Mouse (Mus musculus) embryonic fibroblast, embryonic 13.5 days (primary cell): ENCODE results near the gene Cse1l. TPM values are rescaled to one million over a fixed set of nuclear protein-coding genes. Genes with fewer than 3 reads are reported as not detected.

ENCODE experiments used
- H3K27ac ChIP-seq: 2 replicates; pipeline ENCODE4 v1.5.1; 2012; ENCODE audit warnings: low read length, control low read depth, inconsistent platforms; ENCODE audit not compliant: insufficient read depth
- H3K4me1 ChIP-seq: 2 replicates; pipeline ENCODE4 v1.6.1; 2011; ENCODE audit warnings: low read length; ENCODE audit not compliant: control insufficient read depth, insufficient read depth
- H3K4me3 ChIP-seq: 2 replicates; pipeline ENCODE4 v1.5.1; 2011; ENCODE audit warnings: mild to moderate bottlenecking, control low read depth, low read length; ENCODE audit not compliant: insufficient read depth
- CTCF ChIP-seq: IDR thresholded peaks from 2 replicates; pipeline ENCODE4 v1.5.1; 2011; ENCODE audit warnings: mild to moderate bottlenecking, control low read depth, low read length, moderate library complexity, borderline replicate concordance; ENCODE audit not compliant: insufficient read depth
- POLR2A ChIP-seq: IDR thresholded peaks from 2 replicates; pipeline ENCODE4 v1.6.1; 2011; ENCODE audit warnings: low read depth, mild to moderate bottlenecking, control low read depth, low read length, moderate library complexity
- polyA plus RNA-seq: library from polyadenylated mRNA; stranded (reverse); fragments of >200 nt; gene quantifications from 2 replicates; pipeline ENCODE4 v1.2.4, GENCODE M21; 2011; ENCODE audit warnings: low read depth; ENCODE audit not compliant: missing spikeins, insufficient read length

The Cse1l gene
- polyA plus RNA-seq, 1 experiment = 130 TPM

DNA sequence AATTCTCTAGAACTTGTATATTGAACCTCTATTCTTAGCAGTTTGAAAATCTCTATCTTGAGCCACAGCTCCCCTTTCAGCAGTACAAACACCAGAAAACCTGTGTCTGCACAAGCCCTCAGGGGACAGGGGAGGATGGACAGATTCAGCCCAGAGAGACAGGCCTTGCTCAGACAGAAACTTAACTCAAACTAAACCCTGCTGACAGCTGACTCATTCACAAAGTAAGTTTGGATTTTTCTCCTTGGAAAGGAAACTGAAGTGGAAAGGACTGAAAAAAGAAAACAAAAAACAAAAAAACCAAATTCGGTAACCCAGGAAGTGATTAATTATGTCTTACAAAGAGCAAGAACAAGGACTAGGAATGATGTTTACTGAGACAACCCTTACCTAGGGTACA lies 67.3 kb downstream of the Cse1l start:
- Histone ChIP-seq H3K4me3 (no peak overlapping the region), H3K4me1 (peaks cover 32% of the 10 kb centered on the region), H3K27ac (peak overlapping the region; percentile 59; the same call in 1 of the 2 replicates)
- no peak for TF ChIP-seq CTCF
- no peak for TF ChIP-seq POLR2A

DNA sequence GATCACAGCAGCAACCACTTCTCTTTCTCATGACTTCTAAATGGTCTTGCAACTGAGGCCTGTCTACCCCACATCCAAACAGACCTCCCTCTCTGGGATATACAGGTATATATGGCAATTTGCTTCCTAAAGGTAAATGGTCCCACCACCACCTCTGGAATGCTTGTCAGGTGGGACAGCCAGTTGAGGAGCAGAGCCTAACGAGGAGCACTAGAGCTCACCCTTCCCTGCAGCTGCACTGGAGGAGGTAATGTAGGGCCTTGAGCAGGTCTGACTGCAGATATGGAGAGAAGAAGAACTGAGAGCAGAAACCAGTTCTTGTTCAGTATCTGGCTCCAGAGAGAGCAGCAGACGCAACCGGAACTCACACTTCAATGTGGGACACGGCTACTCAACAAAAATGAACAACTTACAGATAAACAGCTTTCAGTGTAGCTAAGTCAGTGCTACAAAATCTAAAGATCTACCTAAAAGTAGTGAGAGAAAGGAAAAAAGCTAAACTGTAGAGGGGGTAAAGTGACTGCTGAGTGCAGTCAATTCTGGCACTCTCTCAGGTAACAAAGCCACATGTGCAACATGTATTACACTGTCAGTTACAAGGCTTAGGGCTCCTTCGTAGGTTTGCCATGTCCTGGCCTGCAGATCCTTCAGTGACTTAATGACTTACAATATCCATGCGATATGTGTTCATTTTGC lies 68.5 kb downstream of the Cse1l start:
- no peak for TF ChIP-seq POLR2A
- no peak for TF ChIP-seq CTCF
- Histone ChIP-seq H3K27ac (peak overlapping the region; percentile 86; the same call in 1 of the 2 replicates), H3K4me1 (peaks cover 32% of the 10 kb centered on the region), H3K4me3 (no peak overlapping the region)

DNA sequence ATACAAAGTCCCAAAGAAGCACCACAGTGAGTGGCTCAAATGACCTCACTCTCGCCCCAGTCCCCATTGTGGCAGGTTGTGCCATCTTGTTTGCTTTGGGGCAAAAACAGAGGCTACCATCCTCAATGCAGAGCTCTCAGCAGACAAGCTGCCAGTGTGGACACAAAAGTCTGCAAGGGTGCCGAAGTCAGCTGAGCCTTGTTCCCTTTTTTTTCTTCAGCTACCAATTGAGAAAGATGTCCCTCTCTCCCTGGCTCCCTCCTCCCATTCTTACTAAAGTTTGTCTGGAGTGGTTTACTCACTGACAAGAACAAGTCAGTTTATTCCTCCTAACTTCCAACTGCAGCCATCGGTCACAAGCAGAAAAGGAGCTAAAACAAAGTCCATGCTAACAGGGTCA lies 70.5 kb downstream of the Cse1l start:
- no peak overlapping the region for H3K4me3 ChIP-seq
- H3K4me1 ChIP-seq = peaks cover 32% of the 10 kb centered on the region
- H3K27ac ChIP-seq = peak overlapping the region; percentile 15; the same call in 1 of the 2 replicates
- no peak for TF ChIP-seq POLR2A

DNA sequence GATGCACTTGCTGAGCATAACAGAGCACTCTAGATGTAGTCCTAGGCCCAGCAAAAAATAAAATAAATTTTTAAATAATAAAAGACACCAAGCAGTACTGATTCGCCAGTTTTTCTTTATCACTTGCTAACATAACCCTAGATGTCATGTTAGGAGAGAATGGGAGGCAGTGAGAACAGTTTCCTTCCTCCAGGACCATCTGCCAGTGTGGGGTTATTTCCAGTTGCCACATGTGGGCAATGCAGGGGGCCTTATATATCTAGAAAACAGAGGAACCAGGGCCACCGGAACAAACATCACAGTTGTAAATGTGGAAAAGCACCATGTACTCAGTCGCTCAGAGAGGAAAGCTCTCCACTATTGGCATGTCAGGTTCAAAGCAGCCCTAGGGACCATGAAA lies 71.7 kb downstream of the Cse1l start:
- Histone ChIP-seq H3K4me3 (no peak overlapping the region), H3K27ac (no peak overlapping the region), H3K4me1 (peaks cover 28% of the 10 kb centered on the region)
- TF ChIP-seq CTCF = no peak
- TF ChIP-seq POLR2A = no peak

DNA sequence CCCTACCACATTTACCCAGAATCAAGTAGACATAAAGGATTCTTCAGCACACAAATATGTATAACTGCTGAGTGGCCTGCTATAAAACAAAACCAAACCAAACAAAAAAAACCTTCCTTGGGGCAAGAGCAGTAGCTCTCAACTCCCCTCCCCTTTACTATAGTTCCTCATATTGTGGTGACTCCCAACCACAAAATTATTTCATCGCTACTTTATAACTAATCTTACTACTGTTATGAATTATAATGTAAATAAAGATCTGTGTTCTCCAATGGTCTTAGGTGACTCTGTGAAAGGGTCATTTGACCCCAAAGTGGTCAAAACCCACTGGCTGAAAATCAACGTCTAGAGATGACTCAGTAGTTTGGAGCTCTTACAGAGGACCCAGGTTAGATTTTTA lies 74.3 kb downstream of the Cse1l start:
- Histone ChIP-seq H3K27ac (no peak overlapping the region), H3K4me3 (no peak overlapping the region), H3K4me1 (peaks cover 16% of the 10 kb centered on the region)
- TF ChIP-seq POLR2A = no peak
- no peak for TF ChIP-seq CTCF

DNA sequence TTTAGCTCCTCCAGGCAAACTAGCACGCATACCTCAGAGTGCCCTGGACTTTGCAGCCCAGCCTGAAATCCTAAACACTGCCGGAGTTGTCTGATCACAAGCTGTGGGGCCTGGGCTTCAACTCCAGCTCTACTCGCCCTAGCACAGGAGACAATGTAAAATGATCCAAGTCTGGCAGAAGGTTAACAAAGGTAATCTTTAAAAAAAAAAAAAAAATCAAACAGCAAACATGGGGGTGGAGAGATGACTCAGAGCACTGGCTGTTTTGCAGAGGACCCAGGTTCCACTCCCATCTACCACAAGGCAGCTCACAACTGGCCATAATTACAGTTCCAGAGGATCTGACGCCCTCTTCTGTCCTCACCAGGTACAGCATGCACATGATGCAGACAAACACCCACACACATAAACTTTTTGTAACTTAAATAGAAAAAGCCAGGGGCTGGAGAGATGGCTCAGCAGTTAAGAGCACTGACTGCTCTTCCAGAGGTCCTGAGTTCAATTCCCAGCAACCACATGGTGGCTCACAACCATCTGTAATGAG lies 77.6 kb downstream of the Cse1l start:
- no peaks in the 10 kb centered on the region for H3K4me1 ChIP-seq
- H3K4me3 ChIP-seq = no peak overlapping the region
- no peak for TF ChIP-seq POLR2A
- no peak for TF ChIP-seq CTCF
- no peak overlapping the region for H3K27ac ChIP-seq

DNA sequence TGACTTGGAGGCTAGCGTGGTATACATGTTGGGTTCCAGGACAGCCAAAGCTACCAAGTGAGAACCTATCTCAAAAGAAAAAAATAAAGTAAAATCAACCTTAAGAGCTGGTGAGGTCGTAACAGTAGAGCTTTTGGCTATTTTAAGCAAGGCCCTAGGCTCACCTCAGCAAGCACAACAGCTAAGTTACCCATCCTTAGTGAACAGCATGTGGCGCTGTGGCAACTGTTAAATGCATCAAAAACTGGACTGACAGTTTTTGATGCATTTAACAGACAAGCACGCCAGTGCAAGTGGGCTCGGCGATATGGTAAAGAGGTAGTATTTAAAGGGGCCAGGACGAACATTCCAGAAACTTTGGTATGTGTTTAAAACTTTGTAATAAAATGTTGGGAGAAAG lies 85.0 kb downstream of the Cse1l start:
- no peak for TF ChIP-seq CTCF
- TF ChIP-seq POLR2A = no peak
- Histone ChIP-seq H3K4me1 (peaks cover 8% of the 10 kb centered on the region), H3K4me3 (no peak overlapping the region), H3K27ac (0 out of 2 replicates have a peak overlapping the region, but pooled peaks have one; percentile 10)

DNA sequence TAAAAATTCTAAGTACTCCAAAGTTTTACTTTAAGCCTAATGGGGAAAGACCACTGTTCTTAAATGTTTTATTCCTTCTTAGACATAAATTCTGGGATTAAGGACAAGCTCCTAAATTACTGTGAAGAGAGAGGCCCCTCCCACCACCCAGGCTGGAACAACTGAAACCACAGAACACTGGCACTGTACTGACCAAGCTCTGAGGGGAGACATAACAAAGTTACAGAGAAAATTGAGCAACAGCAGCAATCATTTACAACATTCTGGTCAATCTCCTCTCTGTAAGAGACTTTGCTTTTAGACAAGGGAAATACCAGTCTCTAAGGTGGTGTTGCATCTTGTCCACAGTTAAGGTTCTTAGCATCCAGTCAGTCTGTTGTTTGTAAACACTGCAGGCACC lies 86.1 kb downstream of the Cse1l start:
- Histone ChIP-seq H3K4me1 (peaks cover 12% of the 10 kb centered on the region), H3K27ac (peak overlapping the region; percentile 44; the same call in 1 of the 2 replicates), H3K4me3 (no peak overlapping the region)
- TF ChIP-seq POLR2A (no peak), CTCF (no peak)

DNA sequence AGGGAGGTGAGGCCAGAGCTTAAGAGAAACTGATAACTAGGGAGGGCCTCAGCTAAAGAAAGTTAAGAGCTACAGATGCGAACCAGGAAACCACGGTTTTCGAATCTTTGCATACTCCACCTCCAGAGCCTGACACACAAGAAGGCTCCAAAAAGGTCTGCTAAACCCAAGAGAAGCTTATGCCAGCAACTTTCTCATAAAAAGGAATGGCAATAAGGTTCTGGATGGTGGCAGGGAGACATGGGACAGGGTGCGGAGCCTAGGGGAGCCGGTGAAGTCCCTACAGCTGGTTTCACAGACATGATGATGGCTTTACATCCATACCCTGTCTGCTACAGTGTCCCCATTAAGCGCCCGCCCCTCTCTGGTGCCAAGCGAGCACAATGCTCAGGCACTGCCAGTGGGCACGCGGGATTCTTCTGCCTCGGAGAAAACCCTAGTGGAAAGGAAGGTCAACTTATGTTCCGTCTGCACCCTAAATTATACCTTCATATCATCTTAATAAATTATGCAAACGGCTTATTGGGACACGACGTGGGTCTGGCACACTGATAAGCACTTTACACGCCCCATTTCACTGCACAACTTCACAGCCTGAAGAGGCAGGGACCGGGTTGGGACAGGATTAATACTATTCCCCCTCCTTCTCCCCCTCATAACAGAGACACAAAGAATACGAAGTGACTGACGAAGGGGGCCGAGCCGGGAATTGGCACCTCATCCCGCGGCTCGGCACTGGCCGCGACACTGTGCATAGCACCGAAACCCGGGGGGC lies 89.4 kb downstream of the Cse1l start:
- Histone ChIP-seq H3K27ac (0 out of 2 replicates have a peak overlapping the region, but pooled peaks have one; percentile 88), H3K4me3 (peak overlapping the region; percentile 71), H3K4me1 (peaks cover 12% of the 10 kb centered on the region)
- no peak for TF ChIP-seq CTCF
- TF ChIP-seq POLR2A = no peak

Other genes with a start within 250 kb of the Cse1l start
- 2.2 and 2.9 TPM in 2 replicates for gene Prex1, start 192.2 kb upstream of the Cse1l start, polyA plus RNA-seq
- gene Trp53rkb, start 113.5 kb upstream of the Cse1l start, polyA plus RNA-seq = 1.3 and 1.7 TPM in 2 replicates
- 24.9 and 32.3 TPM in 2 replicates for gene Arfgef2, start 100.5 kb upstream of the Cse1l start, polyA plus RNA-seq
- gene Stau1, start 90.3 kb downstream of the Cse1l start, polyA plus RNA-seq = 72.5 and 74.9 TPM in 2 replicates
- gene Ddx27, start 109.2 kb downstream of the Cse1l start, polyA plus RNA-seq = 29.9 and 31.6 TPM in 2 replicates
- gene Znfx1, start 157.0 kb downstream of the Cse1l start, polyA plus RNA-seq = 23.6 and 23.8 TPM in 2 replicates